In genomic region chr10:68191691-68192380, GRCm38 (mm10) we compare ENCODE assay signal across 8 mouse cellular contexts.
DNase-seq lines count a peak whose midpoint lies in the region; ATAC-seq and TF ChIP-seq lines count a peak whose summit lies in the region.

No protein-coding gene starts in this region.

- no peaks in the 10 kb centered on the region for H3K27me3 ChIP-seq in heart, adult 2 months (ENCODE audit: control insufficient read depth, insufficient read depth, low read length)
- H3K27me3 ChIP-seq in intestine, embryonic 16.5 days (replicated peaks; ENCODE audit: control insufficient read depth, insufficient read depth, low read length) = no peaks in the 10 kb centered on the region
- no peaks in the 10 kb centered on the region for H3K27me3 ChIP-seq in liver, embryonic 12.5 days (replicated peaks)
- H3K27me3 ChIP-seq in neural tube, embryonic 14.5 days (ENCODE audit: control insufficient read depth, insufficient read depth, low read length) = no peaks in the 10 kb centered on the region

- H3K4me1 ChIP-seq in heart, adult 2 months (ENCODE audit: control insufficient read depth, insufficient read depth, low read length) = peaks cover 8% of the 10 kb centered on the region
- peaks cover 12% of the 10 kb centered on the region for H3K4me1 ChIP-seq in intestine, embryonic 16.5 days (ENCODE audit: control insufficient read depth, insufficient read depth, low read length)
- H3K4me1 ChIP-seq in liver, embryonic 12.5 days = peaks cover 15% of the 10 kb centered on the region; the same call in 1 of the 2 replicates
- H3K4me1 ChIP-seq in neural tube, embryonic 14.5 days (ENCODE audit: control insufficient read depth, insufficient read depth, low read length) = peaks cover 11% of the 10 kb centered on the region

- peak overlapping the region; percentile 33; the same call in 1 of the 2 replicates for H3K4me2 ChIP-seq in intestine, embryonic 16.5 days (ENCODE audit: low read depth, low read length)
- peak overlapping the region; percentile 24; the same call in 1 of the 2 replicates for H3K4me2 ChIP-seq in liver, embryonic 12.5 days
- peak overlapping the region; percentile 24 for H3K4me2 ChIP-seq in neural tube, embryonic 14.5 days (ENCODE audit: low read depth, low read length)

- intact Hi-C loops in heart, adult 2 months (cut with DNase I) = loop anchor here (2.0 to 5.0 kb wide), 2 partner anchors 45 to 85 kb away; no protein-coding TSS in a partner anchor

- DNase-seq in cerebellum, adult 11 months = peak; percentile 53
- DNase-seq in CD4-positive, CD25-positive, alpha-beta regulatory T cell, adult 2 months (ENCODE audit: low read depth, low spot score) = peak; percentile 81
- DNase-seq in cerebellum, postnatal 14 days = peak; percentile 70 to 72
- peak; percentile 59 to 69 for DNase-seq in heart, adult 2 months

- TF ChIP-seq POLR2A in heart, adult 2 months (IDR thresholded peaks at IDR 0.05; ENCODE audit: insufficient read depth, low read depth, low read length) = no peak

- H3K9me3 ChIP-seq in intestine, embryonic 16.5 days (ENCODE audit: control insufficient read depth, low read length) = no peaks in the 10 kb centered on the region
- H3K9me3 ChIP-seq in liver, embryonic 12.5 days (replicated peaks) = no peaks in the 10 kb centered on the region
- H3K9me3 ChIP-seq in neural tube, embryonic 14.5 days (ENCODE audit: control insufficient read depth, low read length) = no peaks in the 10 kb centered on the region

- 24% methylated on average over 13 of the region's 13 CpGs for WGBS in heart, adult 2 months
- WGBS in intestine, embryonic 16.5 days = 33% methylated on average over 13 of the region's 13 CpGs
- WGBS in liver, embryonic 12.5 days (ENCODE audit: insufficient replicate concordance) = 66% methylated on average over 13 of the region's 13 CpGs
- WGBS in neural tube, embryonic 14.5 days = 28% methylated on average over 13 of the region's 13 CpGs

- no peak for ATAC-seq in cerebellum, adult (ENCODE audit: insufficient number of reproducible peaks, low FRiP score, low TSS enrichment)
- ATAC-seq in intestine, embryonic 16.5 days = no peak
- ATAC-seq in liver, embryonic 12.5 days = no peak
- 0 out of 2 replicates have a peak, but pooled peaks have one; percentile 46 for ATAC-seq in neural tube, embryonic 14.5 days (ENCODE audit: low read depth)

- H3K9ac ChIP-seq in heart, adult 2 months (ENCODE audit: low read depth, low read length) = peak overlapping the region; percentile 69
- no peak overlapping the region for H3K9ac ChIP-seq in intestine, embryonic 16.5 days (ENCODE audit: low read depth, low read length)
- H3K9ac ChIP-seq in liver, embryonic 12.5 days = no peak overlapping the region
- no peak overlapping the region for H3K9ac ChIP-seq in neural tube, embryonic 14.5 days (replicated peaks; ENCODE audit: low read depth, low read length)

- TF ChIP-seq CTCF in heart, adult 2 months (IDR thresholded peaks at IDR 0.05) = no peak

- TF ChIP-seq EP300 in heart, adult 2 months (IDR thresholded peaks at IDR 0.05; ENCODE audit: insufficient read depth, low read depth, low read length) = no peak

- no peaks in the 10 kb centered on the region for H3K79me2 ChIP-seq in heart, adult 2 months (replicated peaks; ENCODE audit: control insufficient read depth, insufficient read depth, low read length)

- peak overlapping the region; percentile 43 for H3K4me3 ChIP-seq in heart, adult 2 months
- no peak overlapping the region for H3K4me3 ChIP-seq in intestine, embryonic 16.5 days (ENCODE audit: low read length)
- no peak overlapping the region for H3K4me3 ChIP-seq in liver, embryonic 12.5 days
- H3K4me3 ChIP-seq in neural tube, embryonic 14.5 days (ENCODE audit: low read depth, low read length) = no peak overlapping the region

- peaks cover 2% of the 10 kb centered on the region; the same call in 1 of the 2 replicates for H3K36me3 ChIP-seq in heart, adult 2 months (ENCODE audit: control insufficient read depth, insufficient read depth, low read length)
- H3K36me3 ChIP-seq in intestine, embryonic 16.5 days (ENCODE audit: control insufficient read depth, insufficient read depth, low read length) = no peaks in the 10 kb centered on the region
- H3K36me3 ChIP-seq in liver, embryonic 12.5 days = no peaks in the 10 kb centered on the region
- H3K36me3 ChIP-seq in neural tube, embryonic 14.5 days (ENCODE audit: control insufficient read depth, insufficient read depth, low read length) = no peaks in the 10 kb centered on the region

- peak overlapping the region; percentile 74 for H3K27ac ChIP-seq in heart, adult 2 months
- peak overlapping the region; percentile 54; the same call in 1 of the 2 replicates for H3K27ac ChIP-seq in intestine, embryonic 16.5 days (ENCODE audit: low read length)
- no peak overlapping the region for H3K27ac ChIP-seq in liver, embryonic 12.5 days
- 0 out of 2 replicates have a peak overlapping the region, but pooled peaks have one; percentile 10 for H3K27ac ChIP-seq in neural tube, embryonic 14.5 days (ENCODE audit: low read depth, low read length)
